Mouse (Mus musculus) telencephalon, adult 2 months (tissue): ENCODE results near the gene Gm14435.
"Not testable (repeated sequence)": the region's sequence is repeated elsewhere in the genome, so short reads cannot be mapped to it uniquely, and the experiment has no call there.

Experiments
- DNase-seq: peaks from one replicate; pipeline ENCODE4 v3.0.0-alpha.2; 2011; ENCODE audit warnings: low read depth, low spot score

Gene Gm14435

DNA sequence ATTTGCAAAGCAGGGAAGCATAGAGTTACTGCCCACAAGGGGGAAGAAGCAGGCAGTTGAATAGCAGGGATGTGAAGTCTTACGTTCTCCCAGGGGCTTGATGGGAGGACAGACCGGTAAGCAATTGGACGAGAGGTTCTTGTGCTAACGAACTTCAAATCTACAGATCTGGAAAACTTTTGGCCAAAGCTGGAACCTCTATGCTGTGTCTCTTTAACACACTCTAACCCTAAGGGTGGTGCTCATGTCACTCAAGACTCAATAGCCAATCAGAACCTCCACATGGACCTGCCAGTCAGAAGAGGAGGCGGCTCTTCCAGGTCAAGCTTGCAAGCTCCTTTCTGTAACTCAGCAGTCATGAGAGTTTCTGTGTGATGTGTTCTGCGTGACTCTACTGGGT, at the start of gene Gm14435:
TSS of gene Gm14435 (plus strand) at position 301 of the 400 bp plus-strand sequence.
- DNase-seq = not testable (repeated sequence)
